Mouse (Mus musculus): Measurements from ENCODE around the gene Ctnnd2. TPM values are rescaled to one million over a fixed set of nuclear protein-coding genes. Genes with fewer than 3 reads are reported as not detected.

Gene Ctnnd2
- total and polyA plus RNA-seq, 2 experiments = 0.02 to 0.28 TPM

DNA sequence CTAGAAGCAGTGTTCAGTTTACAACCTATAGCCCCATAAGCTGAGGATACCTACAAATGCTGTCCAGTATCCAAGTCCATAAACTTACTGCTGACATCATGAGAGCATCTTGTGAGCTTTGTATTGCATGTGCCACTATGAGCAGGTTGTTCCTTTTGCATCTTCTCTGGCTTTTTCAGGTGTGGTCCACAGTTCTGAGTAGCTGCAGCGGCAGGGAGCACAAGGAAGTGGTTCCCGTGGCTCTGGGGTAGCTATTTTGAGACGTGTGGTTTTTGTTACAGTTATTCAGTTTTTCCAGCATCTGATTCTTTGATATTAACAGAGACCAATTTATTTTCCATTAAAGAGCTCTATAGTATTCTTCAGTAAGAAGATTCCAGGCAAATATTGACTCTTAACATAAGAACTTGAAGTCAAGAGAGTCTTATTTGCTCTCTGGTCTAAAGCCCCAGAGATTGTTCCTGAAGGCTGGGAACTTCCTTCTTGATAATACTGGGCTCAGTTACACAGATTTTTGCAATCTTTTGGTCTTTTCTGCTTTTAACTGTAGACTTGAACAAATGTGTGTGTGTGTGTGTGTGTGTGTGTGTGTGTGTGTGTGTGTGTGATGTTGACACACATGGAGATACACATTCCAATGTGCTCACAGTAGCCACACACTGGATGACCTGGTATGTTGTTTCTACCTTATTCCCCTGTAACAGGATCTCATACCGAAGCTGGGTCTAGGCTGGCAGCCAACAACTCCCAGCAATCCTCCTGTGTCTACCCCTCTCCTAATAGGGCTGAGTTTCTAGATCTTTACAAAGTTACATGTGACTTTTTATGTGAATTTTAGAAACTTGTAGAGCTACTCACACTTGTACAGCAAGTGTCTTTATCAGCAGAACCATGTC is 514.1 kb downstream of the Ctnnd2 start:
- Histone ChIP-seq H3K36me3 (ENCODE audit: control insufficient read depth, insufficient read depth, low read length) (no peaks in the 10 kb centered on the region), H3K79me2 (ENCODE audit: control insufficient read depth, insufficient read depth, low read length) (no peaks in the 10 kb centered on the region), H3K4me3 (ENCODE audit: insufficient read depth, low read depth, low read length) (no peak overlapping the region), H3K27me3 (ENCODE audit: control insufficient read depth, insufficient read depth, low read length) (no peaks in the 10 kb centered on the region), H3K4me1 (ENCODE audit: control insufficient read depth, insufficient read depth, low read length) (no peaks in the 10 kb centered on the region), H3K9ac (ENCODE audit: low read depth, low read length) (no peak overlapping the region), H3K27ac (replicated peaks; ENCODE audit: insufficient read depth, low read depth, low read length) (no peak overlapping the region)
- 55% methylated on average over 4 of the region's 4 CpGs for WGBS
- DNase-seq (ENCODE audit: extremely low read depth, low read depth, low spot score) = no peak
- TF ChIP-seq POLR2A (IDR thresholded peaks at IDR 0.05; ENCODE audit: extremely low read depth, insufficient read depth, low read length) = no peak
- no peak for TF ChIP-seq CTCF (IDR thresholded peaks at IDR 0.05; ENCODE audit: low read depth, low read length)

DNA sequence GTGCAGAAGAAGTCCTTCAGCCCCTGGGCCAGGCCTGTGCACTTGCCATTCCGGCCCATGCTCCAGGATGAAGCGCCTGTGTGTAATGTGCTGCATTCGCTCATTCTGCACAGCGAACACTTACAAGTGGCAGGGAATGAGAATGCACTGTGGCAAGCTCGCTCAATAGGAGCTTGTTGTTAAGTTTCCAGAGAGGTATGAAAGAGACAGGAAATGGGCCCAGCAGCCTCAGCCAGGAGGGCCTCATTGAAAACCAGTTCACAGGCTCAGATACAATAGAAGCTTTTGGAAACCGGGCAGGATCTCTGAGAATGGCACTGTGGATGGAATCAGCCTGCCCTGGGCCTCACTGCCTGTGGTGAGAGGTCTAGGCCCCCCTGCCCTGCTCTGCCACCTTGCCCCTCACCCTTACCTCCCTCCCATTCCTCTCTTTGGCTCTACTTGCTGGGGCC is 521.4 kb downstream of the Ctnnd2 start:
- H3K36me3 ChIP-seq (ENCODE audit: control insufficient read depth, insufficient read depth, low read length) = no peaks in the 10 kb centered on the region
- H3K9ac ChIP-seq (ENCODE audit: low read depth, low read length) = no peak overlapping the region
- no peak overlapping the region for H3K4me3 ChIP-seq (ENCODE audit: insufficient read depth, low read depth, low read length)
- WGBS = 85% methylated on average over 6 of the region's 6 CpGs
- no peak for DNase-seq (ENCODE audit: extremely low read depth, low read depth, low spot score)
- TF ChIP-seq POLR2A (IDR thresholded peaks at IDR 0.05; ENCODE audit: extremely low read depth, insufficient read depth, low read length) (no peak), CTCF (IDR thresholded peaks at IDR 0.05; ENCODE audit: low read depth, low read length) (no peak)
- no peaks in the 10 kb centered on the region for H3K4me1 ChIP-seq (ENCODE audit: control insufficient read depth, insufficient read depth, low read length)
- H3K27ac ChIP-seq (replicated peaks; ENCODE audit: insufficient read depth, low read depth, low read length) = no peak overlapping the region
- no peaks in the 10 kb centered on the region for H3K27me3 ChIP-seq (ENCODE audit: control insufficient read depth, insufficient read depth, low read length)
- no peaks in the 10 kb centered on the region for H3K79me2 ChIP-seq (ENCODE audit: control insufficient read depth, insufficient read depth, low read length)

DNA sequence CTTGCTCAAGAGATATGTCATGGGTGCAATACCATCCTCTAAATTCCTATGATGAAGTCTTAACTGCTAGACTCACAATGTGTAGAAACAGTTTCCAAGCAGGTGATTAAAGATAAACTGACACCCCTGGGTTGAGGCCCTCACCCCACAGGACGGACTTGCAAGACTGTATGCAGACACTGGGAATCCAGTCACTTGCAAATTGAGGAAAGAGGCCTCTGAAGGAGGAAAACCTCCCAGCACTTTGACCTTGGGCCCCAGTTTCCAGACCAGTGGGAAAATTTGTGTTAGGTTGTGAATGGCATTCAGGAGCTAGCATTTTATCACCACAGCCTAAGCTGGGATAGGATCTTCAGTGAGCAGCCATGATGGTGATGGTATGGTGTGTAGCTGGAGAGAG is 521.9 kb downstream of the Ctnnd2 start:
- WGBS = 74% methylated on average over 1 of the region's 1 CpGs
- Histone ChIP-seq H3K36me3 (ENCODE audit: control insufficient read depth, insufficient read depth, low read length) (no peaks in the 10 kb centered on the region), H3K4me3 (ENCODE audit: insufficient read depth, low read depth, low read length) (no peak overlapping the region), H3K4me1 (ENCODE audit: control insufficient read depth, insufficient read depth, low read length) (no peaks in the 10 kb centered on the region), H3K9ac (ENCODE audit: low read depth, low read length) (no peak overlapping the region), H3K79me2 (ENCODE audit: control insufficient read depth, insufficient read depth, low read length) (no peaks in the 10 kb centered on the region), H3K27me3 (ENCODE audit: control insufficient read depth, insufficient read depth, low read length) (no peaks in the 10 kb centered on the region), H3K27ac (replicated peaks; ENCODE audit: insufficient read depth, low read depth, low read length) (no peak overlapping the region)
- no peak for DNase-seq (ENCODE audit: extremely low read depth, low read depth, low spot score)
- TF ChIP-seq POLR2A (IDR thresholded peaks at IDR 0.05; ENCODE audit: extremely low read depth, insufficient read depth, low read length) = no peak
- TF ChIP-seq CTCF (IDR thresholded peaks at IDR 0.05; ENCODE audit: low read depth, low read length) = no peak

DNA sequence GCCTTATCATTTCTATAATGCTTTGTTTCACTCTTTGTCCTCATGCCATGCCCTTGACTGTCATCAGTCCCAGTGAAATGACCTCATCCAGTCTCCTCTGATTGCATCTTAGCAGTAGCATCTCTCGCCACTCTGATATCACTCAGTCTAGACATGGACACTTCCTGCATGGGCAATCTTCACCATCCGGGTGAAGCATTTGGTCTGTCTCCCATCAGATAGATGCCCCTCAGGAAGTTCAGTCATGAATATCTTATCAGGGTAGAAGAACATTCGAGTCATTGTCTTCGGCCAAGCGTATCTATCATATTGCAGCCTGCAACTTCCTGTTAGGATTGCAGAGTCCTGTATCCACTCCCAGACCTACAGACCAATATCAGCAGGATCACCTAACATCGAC is 523.5 kb downstream of the Ctnnd2 start:
- no peak overlapping the region for H3K9ac ChIP-seq (ENCODE audit: low read depth, low read length)
- H3K36me3 ChIP-seq (ENCODE audit: control insufficient read depth, insufficient read depth, low read length) = no peaks in the 10 kb centered on the region
- H3K79me2 ChIP-seq (ENCODE audit: control insufficient read depth, insufficient read depth, low read length) = no peaks in the 10 kb centered on the region
- TF ChIP-seq POLR2A (IDR thresholded peaks at IDR 0.05; ENCODE audit: extremely low read depth, insufficient read depth, low read length) = no peak
- no peak for TF ChIP-seq CTCF (IDR thresholded peaks at IDR 0.05; ENCODE audit: low read depth, low read length)
- DNase-seq (ENCODE audit: extremely low read depth, low read depth, low spot score) = no peak
- H3K4me3 ChIP-seq (ENCODE audit: insufficient read depth, low read depth, low read length) = no peak overlapping the region
- WGBS = 70% methylated on average over 6 of the region's 6 CpGs
- H3K27me3 ChIP-seq (ENCODE audit: control insufficient read depth, insufficient read depth, low read length) = no peaks in the 10 kb centered on the region
- no peaks in the 10 kb centered on the region for H3K4me1 ChIP-seq (ENCODE audit: control insufficient read depth, insufficient read depth, low read length)
- no peak overlapping the region for H3K27ac ChIP-seq (replicated peaks; ENCODE audit: insufficient read depth, low read depth, low read length)

DNA sequence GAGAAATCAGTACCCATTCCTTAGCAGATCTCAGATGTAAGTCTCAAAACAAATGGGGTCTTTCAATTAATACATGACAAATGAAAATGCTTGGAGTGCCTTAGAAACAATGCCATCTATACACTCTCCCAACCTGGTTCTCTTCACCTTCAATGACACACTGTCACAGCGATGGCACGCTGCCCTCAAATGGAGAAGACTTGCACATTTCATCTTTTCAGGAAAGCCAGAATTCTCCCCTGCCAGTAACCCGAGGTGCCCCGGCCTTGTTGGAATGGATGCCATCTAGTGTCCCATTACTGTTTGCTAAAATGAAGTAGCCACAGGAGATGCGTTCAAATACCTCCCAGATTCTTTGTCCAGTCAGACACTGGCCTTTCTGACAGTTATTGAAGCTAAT is 525.0 kb downstream of the Ctnnd2 start:
- H3K27ac ChIP-seq (replicated peaks; ENCODE audit: insufficient read depth, low read depth, low read length) = no peak overlapping the region
- no peak for TF ChIP-seq POLR2A (IDR thresholded peaks at IDR 0.05; ENCODE audit: extremely low read depth, insufficient read depth, low read length)
- no peak for TF ChIP-seq CTCF (IDR thresholded peaks at IDR 0.05; ENCODE audit: low read depth, low read length)
- no peak for DNase-seq (ENCODE audit: extremely low read depth, low read depth, low spot score)
- no peaks in the 10 kb centered on the region for H3K4me1 ChIP-seq (ENCODE audit: control insufficient read depth, insufficient read depth, low read length)
- no peaks in the 10 kb centered on the region for H3K36me3 ChIP-seq (ENCODE audit: control insufficient read depth, insufficient read depth, low read length)
- H3K4me3 ChIP-seq (ENCODE audit: insufficient read depth, low read depth, low read length) = no peak overlapping the region
- no peaks in the 10 kb centered on the region for H3K79me2 ChIP-seq (ENCODE audit: control insufficient read depth, insufficient read depth, low read length)
- H3K9ac ChIP-seq (ENCODE audit: low read depth, low read length) = no peak overlapping the region
- no peaks in the 10 kb centered on the region for H3K27me3 ChIP-seq (ENCODE audit: control insufficient read depth, insufficient read depth, low read length)
- 72% methylated on average over 5 of the region's 5 CpGs for WGBS

DNA sequence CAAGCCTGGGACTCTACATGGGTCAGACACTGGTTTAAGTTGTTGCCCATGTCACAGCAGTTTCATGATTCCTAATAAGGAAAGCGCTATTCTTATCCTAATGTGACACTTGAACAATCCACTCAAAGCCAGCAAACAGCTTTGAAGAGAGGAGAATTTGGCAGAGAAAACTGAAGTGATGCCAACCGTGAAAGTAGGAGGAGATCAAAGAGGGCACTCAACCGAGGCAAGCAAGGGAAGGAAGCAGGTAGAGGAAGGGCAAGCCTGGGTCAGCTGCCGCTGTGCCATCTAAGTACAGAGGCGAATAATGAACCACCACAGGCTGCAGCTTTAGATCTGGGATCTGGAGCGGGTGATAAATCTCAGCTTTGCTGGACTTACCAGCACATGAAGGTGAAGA is 528.4 kb downstream of the Ctnnd2 start:
- Histone ChIP-seq H3K27ac (replicated peaks; ENCODE audit: insufficient read depth, low read depth, low read length) (no peak overlapping the region), H3K36me3 (ENCODE audit: control insufficient read depth, insufficient read depth, low read length) (no peaks in the 10 kb centered on the region), H3K9ac (ENCODE audit: low read depth, low read length) (no peak overlapping the region), H3K79me2 (ENCODE audit: control insufficient read depth, insufficient read depth, low read length) (no peaks in the 10 kb centered on the region), H3K4me1 (ENCODE audit: control insufficient read depth, insufficient read depth, low read length) (no peaks in the 10 kb centered on the region), H3K27me3 (ENCODE audit: control insufficient read depth, insufficient read depth, low read length) (no peaks in the 10 kb centered on the region), H3K4me3 (ENCODE audit: insufficient read depth, low read depth, low read length) (no peak overlapping the region)
- DNase-seq (ENCODE audit: extremely low read depth, low read depth, low spot score) = no peak
- WGBS = 77% methylated on average over 6 of the region's 6 CpGs
- TF ChIP-seq POLR2A (IDR thresholded peaks at IDR 0.05; ENCODE audit: extremely low read depth, insufficient read depth, low read length) (no peak), CTCF (IDR thresholded peaks at IDR 0.05; ENCODE audit: low read depth, low read length) (no peak)
